Mouse (Mus musculus): ENCODE results near the gene Arf4.

DNA sequence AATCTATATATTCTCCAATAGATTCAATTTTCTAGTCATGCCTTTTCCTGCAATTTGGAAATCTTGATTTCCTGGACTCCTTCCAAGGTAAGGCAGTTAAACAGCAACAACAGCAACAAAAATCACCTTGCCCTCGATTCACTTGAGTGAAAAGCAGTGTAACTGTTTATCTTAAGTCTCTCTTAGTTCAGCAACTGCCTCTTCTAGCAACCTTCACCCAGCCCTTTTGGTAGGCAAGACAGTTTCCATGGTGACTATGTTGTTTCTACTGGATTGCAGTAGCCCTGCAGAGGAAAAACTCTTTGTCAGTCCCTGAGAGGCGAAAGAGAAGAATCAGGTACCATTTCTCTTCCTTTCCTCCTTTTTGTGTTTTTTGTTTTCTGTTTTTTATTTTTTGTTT, 53.5 kb downstream of the Arf4 start:
- TF ChIP-seq CTCF (IDR thresholded peaks at IDR 0.05; ENCODE audit: extremely low read depth, insufficient read length, insufficient replicate concordance, low read depth, low read length) (no peak), POLR2A (IDR thresholded peaks at IDR 0.05; ENCODE audit: low read depth, low read length) (no peak)

Measured in small intestine, adult 2 months (tissue).